20 mouse cellular contexts compared by ENCODE assay signal in the genomic region with DNA sequence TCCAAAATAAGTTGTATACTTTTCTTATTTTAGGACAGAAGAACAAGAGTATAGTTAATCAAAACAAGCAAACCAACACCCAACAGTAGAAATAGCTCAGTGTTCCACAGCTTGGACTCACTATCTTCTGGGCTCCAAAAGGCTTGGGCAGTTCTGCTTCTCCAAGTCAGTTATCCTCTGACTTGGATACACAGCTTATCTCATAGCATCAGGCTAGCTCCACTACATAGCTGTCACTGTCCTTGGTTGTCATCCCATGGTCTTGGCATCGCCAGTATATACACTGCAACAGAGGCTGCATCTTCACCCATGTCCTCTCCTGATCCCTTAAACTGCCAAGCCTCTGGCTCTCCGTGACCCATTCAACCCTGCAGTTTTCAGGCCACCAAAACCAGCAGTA. TPM values are rescaled to one million over a fixed set of nuclear protein-coding genes. Genes with fewer than 3 reads are reported as not detected.
"Had no signal": no experiment of that assay in that cellular context is flagged by ENCODE, and none has a peak within 500 bp of the region (broad histone marks: within the 10 kb centered on the region; RNA-seq: fewer than 3 reads in every experiment).

No protein-coding gene starts in this region.

- H3K27me3 ChIP-seq: megakaryocyte, embryonic 14.5 days; midbrain, embryonic 12.5 days; neural tube, embryonic 13.5 days had no signal

- H3K9me3 ChIP-seq: megakaryocyte, embryonic 14.5 days; midbrain, embryonic 10.5 days; midbrain, embryonic 12.5 days; neural tube, embryonic 13.5 days had no signal

- H3K27ac ChIP-seq: midbrain, embryonic 10.5 days; midbrain, embryonic 12.5 days; neural tube, embryonic 13.5 days had no signal

- H3K4me2 ChIP-seq: lung, embryonic 14.5 days; midbrain, embryonic 12.5 days; neural tube, embryonic 13.5 days had no signal

- DNase-seq: lung, adult 18-20 months; lung, embryonic 14.5 days; lung, postnatal 10 days; lung, postnatal 4 days; midbrain, embryonic 14.5 days; retina, postnatal 1 day; right cerebral cortex, adult 18-20 months; right cerebral cortex, postnatal 25 days; right cerebral cortex, postnatal 4 days; spleen, adult 18-20 months; thymus, adult 18-20 months; thymus, postnatal 14 days; thymus, postnatal 36 days had no signal

- H3K4me3 ChIP-seq: megakaryocyte, embryonic 14.5 days; midbrain, embryonic 10.5 days; midbrain, embryonic 12.5 days; myocyte; neural tube, embryonic 13.5 days had no signal

- ATAC-seq: midbrain, embryonic 16.5 days had no signal

- H3K4me1 ChIP-seq: midbrain, embryonic 10.5 days; midbrain, embryonic 12.5 days; neural tube, embryonic 13.5 days had no signal

- H3K9ac ChIP-seq: lung, embryonic 14.5 days; midbrain, embryonic 12.5 days; neural tube, embryonic 13.5 days had no signal

RNA-seq across cellular contexts. Expression of gene Gm10638, which starts 49.8 kb away (rescaled TPM):
- total RNA-seq: liver, adult 2 months had no signal
